Mouse (Mus musculus): Measurements from ENCODE around the gene Srek1.
A peak's percentile ranks its signal among the peaks of the same experiment; 100 is the strongest.

The Srek1 gene

DNA sequence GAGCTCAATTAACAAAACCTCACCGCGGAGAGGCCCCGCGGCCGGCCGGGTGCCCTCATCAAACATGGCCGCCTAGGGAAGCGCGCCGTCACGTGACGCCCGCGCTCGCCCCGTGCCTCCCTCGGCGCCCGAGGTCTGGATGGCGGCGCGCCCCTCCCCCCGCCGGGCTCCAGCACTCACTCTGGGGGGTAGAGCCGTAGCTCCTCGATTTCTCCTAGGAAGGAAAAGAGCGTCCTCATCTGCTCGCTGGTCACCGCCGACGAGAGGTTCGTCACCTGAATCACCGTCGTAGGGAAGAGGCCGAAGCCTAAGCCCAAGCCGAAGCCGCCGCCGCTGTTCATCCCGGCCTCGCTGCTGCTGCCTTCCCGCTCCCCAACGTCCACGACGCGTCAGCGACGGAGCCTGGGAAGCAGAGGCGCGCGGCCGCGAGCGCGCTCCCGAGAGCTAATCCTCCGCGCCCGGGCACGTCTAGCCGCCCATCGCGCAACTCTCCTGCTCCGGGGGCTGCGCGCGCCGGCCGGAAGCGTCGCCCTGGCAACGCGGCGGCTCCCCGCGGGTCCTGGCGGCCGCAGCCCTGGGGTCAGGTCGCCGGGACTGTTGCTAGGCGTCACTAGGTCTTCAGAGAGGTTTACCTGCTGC is at the start of gene Srek1:
Gene Srek1, minus strand, starts transcription at position 490 of the 639 bp plus-strand sequence.
- peak; percentile 96 for DNase-seq (ENCODE audit: low spot score)

- no peak for DNase-seq (ENCODE audit: low spot score)
These were observed 47.9 kb upstream of the Srek1 start for GRCm38 (mm10) chr13:103822270-103822669.

GRCm38 (mm10) chr13:103819377-103819776 is 45.0 kb upstream of the Srek1 start:
- DNase-seq (ENCODE audit: low spot score): no peak

- no peak for DNase-seq (ENCODE audit: low spot score)
These were observed 43.5 kb upstream of the Srek1 start for GRCm38 (mm10) chr13:103817935-103818334.

- DNase-seq (ENCODE audit: low spot score): no peak
These were observed 33.1 kb upstream of the Srek1 start for GRCm38 (mm10) chr13:103807464-103807863.

- DNase-seq (ENCODE audit: low spot score): no peak
These were observed 31.9 kb upstream of the Srek1 start for GRCm38 (mm10) chr13:103806210-103806851.

GRCm38 (mm10) chr13:103803721-103804120 is 29.3 kb upstream of the Srek1 start:
- no peak for DNase-seq (ENCODE audit: low spot score)

DNA sequence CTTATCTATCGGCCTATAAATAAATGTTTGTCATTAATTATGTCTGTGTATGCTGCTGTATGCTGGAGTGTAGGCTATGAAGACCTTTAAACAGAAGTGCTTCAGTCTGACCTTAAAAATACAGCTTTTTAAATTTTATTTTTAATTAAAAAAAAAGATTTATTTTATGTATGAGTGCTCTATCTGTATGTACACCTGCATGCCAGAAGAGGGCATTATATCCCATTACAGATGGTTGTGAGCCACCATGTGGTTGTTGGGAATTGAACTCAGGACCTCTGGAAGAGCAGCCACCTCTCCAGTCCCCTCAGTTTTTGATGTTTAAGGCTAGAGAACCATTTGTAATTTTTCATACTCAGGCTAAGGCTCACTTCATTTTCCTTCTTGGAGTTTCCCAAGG is 26.6 kb upstream of the Srek1 start:
- no peak for DNase-seq (ENCODE audit: low spot score)

DNA sequence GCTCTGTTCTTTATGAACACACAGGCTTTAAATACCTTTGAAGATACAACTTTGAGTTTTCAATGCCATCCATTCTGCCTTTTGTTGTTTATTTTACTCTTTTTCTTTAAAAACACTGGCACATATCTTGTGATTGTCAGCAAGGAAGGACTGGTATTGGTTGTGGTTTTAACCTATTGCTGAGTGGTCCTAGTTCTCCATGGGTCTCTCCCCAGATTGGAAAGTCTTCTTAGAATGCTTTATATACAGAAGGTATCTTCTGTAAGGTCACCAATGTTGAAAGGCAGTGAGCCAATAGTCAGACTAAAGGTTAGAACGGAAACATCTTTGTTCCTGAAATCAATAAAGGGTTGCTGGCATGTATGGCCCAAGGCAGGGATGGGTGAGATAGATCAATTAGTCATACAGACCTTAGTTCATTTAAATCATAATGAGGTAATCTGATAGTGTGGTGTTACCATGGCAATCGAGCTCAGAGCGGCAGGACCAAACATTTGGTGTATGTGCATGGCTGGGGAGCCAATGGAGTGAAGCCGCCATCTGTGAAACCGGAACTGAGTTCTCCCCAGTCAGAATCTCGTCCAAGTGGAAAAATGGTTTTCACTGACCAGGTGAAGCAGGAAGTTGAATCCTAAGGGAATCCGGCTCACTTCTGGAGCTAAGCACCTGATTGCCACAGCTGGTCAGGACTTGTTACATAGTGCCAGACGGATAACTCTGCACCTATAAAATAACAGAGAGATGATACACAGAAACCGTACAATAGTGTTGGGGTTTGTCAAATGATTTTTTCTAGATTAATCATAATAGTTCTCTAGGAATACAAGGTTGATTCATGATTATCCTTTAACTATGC is 20.5 kb upstream of the Srek1 start:
- peak; percentile 29 for DNase-seq (ENCODE audit: low spot score)

DNA sequence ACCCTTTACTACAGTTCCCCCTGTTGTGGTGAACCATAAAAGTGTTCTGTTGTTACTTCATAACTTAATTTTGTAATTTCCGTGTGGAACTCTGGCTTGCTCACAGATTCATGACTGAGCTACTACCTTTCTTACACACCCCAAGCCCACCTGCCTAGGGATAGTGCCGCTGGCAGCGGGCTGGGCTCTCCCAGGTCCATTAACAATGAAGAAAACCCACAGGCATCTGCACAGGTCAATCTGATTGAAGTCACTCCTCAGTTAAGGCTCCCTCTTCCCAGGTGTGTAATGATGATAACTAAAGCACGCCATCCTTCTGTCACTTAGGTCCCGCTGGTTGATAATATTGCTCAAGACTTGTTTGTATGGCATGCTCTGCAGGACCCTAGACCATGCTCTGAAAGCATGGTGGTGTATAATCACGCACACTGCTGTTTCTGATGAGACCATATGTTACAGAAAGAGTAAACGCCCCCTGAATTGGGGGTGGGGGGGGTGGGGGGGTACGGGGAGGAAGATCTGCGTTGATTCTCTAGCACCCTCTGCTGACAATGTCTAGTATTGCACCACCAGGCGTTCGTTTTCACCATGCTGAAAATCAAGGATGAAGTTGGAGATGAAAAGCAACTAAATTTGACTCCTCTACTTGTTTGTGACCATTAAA is 5.6 kb upstream of the Srek1 start:
- DNase-seq (ENCODE audit: low spot score): peak; percentile 50

DNA sequence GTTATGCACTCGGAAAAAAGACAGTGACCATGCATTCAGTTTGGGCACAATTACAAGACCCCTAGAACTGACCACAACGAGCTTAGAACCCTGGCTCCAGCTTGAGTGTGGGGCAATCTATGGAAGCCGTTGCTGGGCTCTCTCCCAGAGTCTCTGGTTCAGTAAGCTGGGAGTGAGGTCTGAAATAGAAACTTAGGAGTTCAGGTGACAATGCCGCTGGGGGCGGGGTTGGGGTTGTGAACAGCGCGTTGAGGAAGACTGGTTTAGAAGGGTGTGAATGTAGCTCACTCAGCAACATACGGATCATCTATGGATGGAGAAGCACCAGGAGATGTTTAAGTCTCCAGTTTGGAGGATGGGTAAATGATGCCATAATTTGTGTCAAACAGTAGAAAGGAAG is 2.7 kb upstream of the Srek1 start:
- DNase-seq (ENCODE audit: low spot score): no peak

DNA sequence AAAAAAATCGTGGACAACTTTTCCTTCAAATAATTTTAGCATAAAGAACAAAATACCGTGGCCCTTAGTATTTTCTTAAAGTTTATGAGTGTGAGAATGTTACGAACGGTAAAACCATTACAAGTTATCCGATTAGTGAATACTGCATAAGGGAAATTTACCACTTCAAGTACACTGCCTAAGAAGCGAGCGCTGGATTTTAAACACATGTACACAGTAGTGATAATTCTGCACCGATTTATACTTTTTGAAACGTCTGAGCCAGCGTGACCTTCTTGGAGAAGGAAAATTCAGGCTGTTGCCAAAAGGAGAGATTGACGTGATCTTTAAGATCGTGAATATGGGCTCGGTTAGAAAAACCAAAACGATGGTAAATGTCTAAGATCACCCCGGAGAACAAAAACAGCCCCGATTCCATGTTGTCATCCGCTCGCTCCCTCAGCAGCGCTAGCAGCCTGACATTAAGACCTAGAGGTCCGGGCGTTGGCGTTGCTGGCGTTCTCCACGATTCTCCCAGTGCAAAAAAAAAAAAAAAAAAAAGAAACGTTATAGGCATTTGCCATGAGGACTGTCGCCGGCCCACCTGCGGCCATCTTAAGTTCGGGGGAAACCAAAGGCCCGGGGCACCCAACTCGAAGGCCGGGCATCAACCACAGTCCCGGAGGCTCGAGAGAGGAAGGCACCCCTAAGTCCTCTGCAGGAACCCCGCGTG is 845 bp downstream of the Srek1 start:
- peak; percentile 71 for DNase-seq (ENCODE audit: low spot score)

DNA sequence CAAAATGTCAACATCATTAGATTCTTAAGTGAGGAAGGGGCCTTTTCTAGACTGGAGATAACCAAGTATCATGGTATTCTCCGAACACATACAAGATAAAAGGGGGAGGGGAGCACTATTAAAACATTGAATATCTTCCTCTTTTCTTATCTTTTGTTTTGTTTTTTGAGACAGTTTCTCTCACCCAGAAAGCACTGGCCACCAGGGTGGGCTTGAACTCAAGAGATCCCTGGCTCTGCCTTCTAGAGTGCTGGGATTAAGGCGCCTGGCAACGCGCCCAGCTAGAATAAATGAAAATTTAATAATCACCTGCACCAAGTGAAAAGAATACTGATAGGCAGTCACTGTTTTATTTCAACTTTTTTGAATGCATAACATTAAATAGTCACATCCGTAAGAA is 1.5 kb downstream of the Srek1 start:
- DNase-seq (ENCODE audit: low spot score): no peak

- DNase-seq (ENCODE audit: low spot score): no peak
These were observed 3.6 kb downstream of the Srek1 start for GRCm38 (mm10) chr13:103770821-103771220.

DNA sequence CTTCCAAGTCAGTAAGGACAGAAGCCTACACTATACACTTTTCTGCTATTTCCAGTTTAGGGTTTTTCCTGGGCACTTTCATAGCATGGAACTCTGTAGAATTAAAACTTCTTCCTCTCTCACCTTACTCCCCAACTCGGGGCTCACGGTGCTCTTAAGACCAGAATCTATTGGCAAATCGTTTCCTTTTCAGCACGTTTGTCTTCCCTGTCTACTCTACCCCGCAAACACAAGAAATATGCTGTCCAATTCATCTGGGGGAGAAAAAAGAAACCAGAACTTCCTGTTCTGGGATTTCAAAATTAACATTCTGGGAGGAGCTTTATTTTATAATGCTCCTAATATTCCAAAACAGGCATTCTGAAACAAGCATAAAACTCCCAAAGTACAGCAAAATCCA is 6.5 kb downstream of the Srek1 start:
- no peak for DNase-seq (ENCODE audit: low spot score)

- no peak for DNase-seq (ENCODE audit: low spot score)
These were observed 10.8 kb downstream of the Srek1 start for GRCm38 (mm10) chr13:103763640-103764039.

- no peak for DNase-seq (ENCODE audit: low spot score)
These were observed 12.4 kb downstream of the Srek1 start for GRCm38 (mm10) chr13:103761971-103762370.

DNA sequence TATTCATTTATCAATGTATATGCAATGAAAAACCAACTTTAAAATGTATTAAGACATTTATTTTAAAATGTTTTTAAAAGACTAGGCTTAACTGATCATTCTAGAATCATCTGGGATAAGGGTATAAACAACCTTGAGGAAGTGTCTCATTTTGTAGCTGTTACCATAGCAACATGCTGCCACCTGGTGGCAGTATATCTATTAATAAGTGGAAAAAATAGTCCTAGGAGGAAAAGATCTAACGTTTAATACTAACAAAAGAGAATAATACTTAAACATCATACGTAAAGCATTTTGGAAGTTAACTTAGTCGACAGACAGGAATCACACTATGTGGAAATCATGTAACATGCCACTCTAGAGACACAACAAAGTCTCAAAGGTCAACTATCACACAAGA is 23.0 kb downstream of the Srek1 start:
- DNase-seq (ENCODE audit: low spot score): peak; percentile 57

GRCm38 (mm10) chr13:103745688-103746087 is 28.7 kb downstream of the Srek1 start:
- DNase-seq (ENCODE audit: low spot score): no peak

GRCm38 (mm10) chr13:103745160-103745559 is 29.2 kb downstream of the Srek1 start:
- no peak for DNase-seq (ENCODE audit: low spot score)

DNA sequence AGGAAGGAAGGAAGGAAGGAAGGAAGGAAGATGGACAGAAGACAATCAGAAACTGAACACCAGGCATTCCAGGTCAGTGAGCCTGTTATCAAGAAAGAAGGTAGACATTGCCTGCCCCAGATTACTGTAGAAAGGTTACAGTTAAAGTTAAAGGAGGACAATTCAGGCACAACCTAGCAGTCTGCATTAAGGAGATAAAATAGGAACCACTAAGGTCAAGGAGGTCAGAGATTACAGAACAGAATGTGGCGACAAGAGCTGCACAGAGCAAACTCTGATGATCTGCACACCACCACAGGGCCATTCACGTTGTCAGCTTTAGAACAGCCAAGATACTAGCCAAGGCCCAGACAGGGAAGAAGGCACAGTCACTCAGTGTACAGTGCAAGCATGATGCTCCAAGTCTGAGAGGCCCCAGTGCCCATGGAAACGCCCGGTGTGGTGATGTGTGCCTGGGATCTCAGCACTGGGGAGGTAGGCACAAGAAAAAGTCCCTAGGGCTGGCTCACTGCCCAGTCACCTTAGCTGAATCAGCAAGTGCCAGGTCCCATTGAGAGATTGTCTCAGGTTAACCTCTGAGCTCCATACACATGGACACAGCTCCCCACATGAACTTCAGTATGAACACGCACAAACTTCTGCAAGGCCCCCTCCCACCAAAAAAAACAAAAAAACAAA is 38.9 kb downstream of the Srek1 start:
- no peak for DNase-seq (ENCODE audit: low spot score)

Measured in embryo, embryonic 10 days (tissue).